Mouse (Mus musculus): ENCODE measurements around the gene Nudt19. TPM values are rescaled to one million over a fixed set of nuclear protein-coding genes. Genes with fewer than 3 reads are reported as not detected.
"Not testable (repeated sequence)": the region's sequence is repeated elsewhere in the genome, so short reads cannot be mapped to it uniquely, and the experiment has no call there.

Nudt19 gene
- polyA plus RNA-seq, 1 experiment from 2014 or later: 84.5 TPM

DNA sequence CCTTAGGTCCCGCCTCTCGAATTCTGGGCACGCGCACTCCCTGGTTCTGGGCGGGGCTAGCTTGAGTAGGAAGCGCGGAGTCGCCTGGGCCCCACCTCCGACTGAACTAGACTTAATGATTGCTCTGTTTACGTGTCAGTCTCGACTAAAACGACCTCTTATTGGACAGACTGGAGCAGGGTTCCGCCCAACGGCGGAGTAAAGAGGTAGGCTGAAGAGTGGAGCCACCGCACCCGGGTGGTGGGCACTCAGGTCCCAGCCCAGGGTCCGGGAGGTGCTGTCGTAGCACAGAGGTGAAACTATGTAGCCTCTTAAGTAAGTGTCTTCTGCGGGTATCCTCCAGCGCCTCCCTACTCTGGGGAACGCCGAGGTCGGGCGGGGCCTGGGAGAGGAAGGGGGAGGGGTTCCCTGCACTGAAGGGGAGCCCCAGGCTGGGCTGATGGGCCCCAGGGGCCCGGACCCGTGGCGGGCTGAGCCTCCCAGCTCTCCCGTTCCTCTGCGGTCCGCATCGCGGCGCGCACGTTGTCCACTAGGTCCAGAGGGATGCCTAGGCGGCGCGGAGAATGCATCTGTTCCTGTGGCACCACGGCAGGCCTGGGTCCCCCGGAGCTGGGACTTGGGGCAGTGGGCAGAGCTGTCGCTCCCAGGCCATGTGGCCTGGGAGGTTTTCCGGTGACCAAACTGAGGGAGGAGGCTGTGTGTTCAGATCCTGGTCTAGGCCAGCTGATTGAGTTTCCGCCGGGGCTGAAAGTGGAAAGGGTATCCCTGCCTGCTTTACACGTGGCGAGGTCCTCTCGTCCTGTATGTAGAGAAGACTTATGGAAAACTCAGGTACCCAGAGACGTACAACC lies 30.2 kb upstream of the Nudt19 start, which contains the start of gene Ankrd27:
Gene Ankrd27 (plus strand): TSS at position 190 of the 851 bp plus-strand sequence.
- H3K27ac ChIP-seq (ENCODE audit: poor library complexity, severe bottlenecking): peak within 1 kb of the TSS; percentile 76
- no peaks in the 10 kb centered on the region for H3K36me3 ChIP-seq
- peaks cover 26% of the 10 kb centered on the region for H3K27me3 ChIP-seq (replicated peaks)
- H3K9ac ChIP-seq: peak within 1 kb of the TSS; percentile 89
- peaks cover 29% of the 10 kb centered on the region for H3K4me1 ChIP-seq (replicated peaks)
- peak; percentile 97 for ATAC-seq (ENCODE audit: insufficient number of reproducible peaks, low FRiP score)
- peak within 1 kb of the TSS; percentile 100 for H3K4me2 ChIP-seq
- under 1% methylated on average over 49 of the region's 49 CpGs for WGBS
- no peaks in the 10 kb centered on the region for H3K9me3 ChIP-seq (replicated peaks)
- peak within 1 kb of the TSS; percentile 88 for H3K4me3 ChIP-seq

DNA sequence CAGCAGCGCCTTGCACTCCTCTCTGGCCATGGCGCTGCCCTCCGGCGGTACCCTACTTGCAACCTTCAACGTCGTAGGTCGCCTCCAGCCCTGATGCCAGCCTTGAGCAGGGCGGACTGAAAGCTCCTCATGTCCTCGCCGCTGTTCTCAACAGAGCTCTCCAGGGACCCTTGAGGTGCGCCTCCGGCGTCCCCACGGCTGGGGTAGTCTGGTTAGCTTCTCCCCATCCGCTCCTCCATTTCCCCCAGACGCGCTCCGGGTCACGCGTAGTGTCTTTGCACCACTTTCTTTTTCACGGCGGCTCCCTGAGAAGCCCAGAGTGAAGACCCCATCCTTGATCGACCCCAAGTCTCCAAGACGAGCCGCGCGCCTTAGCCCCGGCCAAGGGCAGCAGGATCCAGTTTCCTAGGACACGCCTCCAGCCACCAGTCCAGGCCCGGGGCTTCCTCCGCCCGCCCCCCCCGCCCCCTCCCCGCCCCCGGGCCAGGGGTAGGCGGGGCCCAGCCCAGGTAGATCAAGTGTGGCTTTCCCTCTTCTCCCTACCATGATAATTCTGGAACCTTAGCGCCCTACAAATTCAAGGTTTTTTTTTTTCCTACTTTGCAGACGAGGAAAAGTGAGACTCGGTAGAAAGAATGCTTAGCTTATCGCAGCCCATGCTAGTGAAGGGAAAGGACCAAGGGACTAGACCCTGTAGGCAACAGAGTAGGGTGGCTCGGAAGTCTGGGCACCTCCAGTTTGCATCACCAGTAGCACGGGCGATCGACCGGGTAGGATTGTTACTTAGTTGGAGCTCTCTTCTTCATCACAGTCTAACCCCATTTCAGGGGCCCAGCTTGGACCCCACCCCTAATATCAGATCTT lies 29.3 kb upstream of the Nudt19 start, which contains the start of gene Rgs9bp:
Gene Rgs9bp (minus strand): TSS at position 392 of the 864 bp plus-strand sequence.
- peak within 1 kb of the TSS; percentile 89 for H3K9ac ChIP-seq
- ATAC-seq (ENCODE audit: insufficient number of reproducible peaks, low FRiP score): peak; percentile 81
- under 1% methylated on average over 45 of the region's 45 CpGs for WGBS

DNA sequence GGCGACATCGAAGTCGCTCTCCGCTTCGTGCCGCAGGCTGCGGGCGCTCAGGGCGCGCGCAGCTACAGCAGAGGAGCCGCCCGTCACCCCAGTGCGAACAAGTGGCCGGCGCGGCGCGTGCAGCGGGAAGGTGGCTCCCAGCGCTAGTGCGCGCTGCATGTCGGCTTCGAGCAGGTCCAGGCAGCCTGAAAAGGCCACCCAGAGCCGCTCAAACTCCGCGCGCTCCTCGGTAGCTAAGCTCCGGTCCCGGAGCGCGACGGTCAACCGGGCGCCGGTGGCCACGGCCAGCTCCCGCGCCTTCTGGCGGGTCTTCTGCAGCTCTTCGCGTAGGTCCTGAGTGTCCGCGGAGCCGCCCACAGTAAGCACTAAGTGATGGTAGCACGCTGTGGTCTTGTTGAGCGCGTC lies 28.7 kb upstream of the Nudt19 start:
- Histone ChIP-seq H3K27me3 (replicated peaks) (peaks cover 26% of the 10 kb centered on the region), H3K4me2 (peak overlapping the region; percentile 100), H3K36me3 (no peaks in the 10 kb centered on the region), H3K4me3 (peak overlapping the region; percentile 88), H3K27ac (ENCODE audit: poor library complexity, severe bottlenecking) (no peak overlapping the region), H3K9ac (peak overlapping the region; percentile 64), H3K9me3 (replicated peaks) (no peaks in the 10 kb centered on the region), H3K4me1 (replicated peaks) (peaks cover 29% of the 10 kb centered on the region)
- WGBS: under 1% methylated on average over 50 of the region's 50 CpGs
- ATAC-seq (ENCODE audit: insufficient number of reproducible peaks, low FRiP score): no peak

More for the DNA sequence above, 29.3 kb upstream of the Nudt19 start, which contains the start of gene Rgs9bp:
- Histone ChIP-seq H3K27ac (ENCODE audit: poor library complexity, severe bottlenecking) (peak within 1 kb of the TSS; percentile 76), H3K36me3 (no peaks in the 10 kb centered on the region), H3K4me1 (replicated peaks) (peaks cover 29% of the 10 kb centered on the region), H3K27me3 (replicated peaks) (peaks cover 26% of the 10 kb centered on the region), H3K4me3 (peak within 1 kb of the TSS; percentile 88), H3K4me2 (peak within 1 kb of the TSS; percentile 100), H3K9me3 (replicated peaks) (no peaks in the 10 kb centered on the region)

DNA sequence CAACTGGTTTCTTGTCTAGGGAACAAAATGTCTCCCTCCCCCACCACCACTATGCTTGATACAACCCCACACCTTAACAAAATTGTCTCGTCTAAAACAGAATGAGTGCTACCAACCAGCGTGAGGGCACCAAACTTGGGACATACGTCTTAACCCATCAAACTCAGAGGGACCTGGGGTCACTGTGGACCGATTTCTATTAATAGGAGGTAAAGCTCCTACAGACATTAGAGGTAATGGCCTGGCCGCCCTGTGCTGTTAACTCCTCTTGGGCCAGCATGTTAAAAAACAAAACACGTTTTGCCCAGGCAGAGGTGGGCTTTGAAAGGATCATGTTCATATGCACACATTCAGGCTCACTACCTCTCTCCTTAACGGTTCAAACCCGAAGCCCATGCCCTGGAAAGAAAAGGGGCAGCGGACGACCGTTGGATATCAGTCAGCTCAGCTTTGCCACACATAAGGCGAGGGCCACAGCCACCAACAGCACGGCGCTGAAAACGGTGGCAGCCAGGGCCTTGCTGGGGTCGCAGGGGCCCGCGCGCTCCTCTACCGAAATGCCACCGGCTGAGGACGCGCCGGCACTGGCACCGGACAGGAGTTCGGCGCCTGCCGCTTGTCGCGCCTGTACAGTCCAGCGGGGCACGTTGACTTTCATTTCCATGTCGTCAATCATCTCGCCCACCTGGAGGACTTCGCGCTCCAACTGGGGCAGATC lies 28.1 kb upstream of the Nudt19 start:
- Histone ChIP-seq H3K27me3 (replicated peaks) (peaks cover 26% of the 10 kb centered on the region), H3K4me2 (peak overlapping the region; percentile 100), H3K4me3 (peak overlapping the region; percentile 88), H3K9ac (peak overlapping the region; percentile 64), H3K9me3 (replicated peaks) (no peaks in the 10 kb centered on the region), H3K27ac (ENCODE audit: poor library complexity, severe bottlenecking) (no peak overlapping the region), H3K4me1 (replicated peaks) (peaks cover 29% of the 10 kb centered on the region), H3K36me3 (no peaks in the 10 kb centered on the region)
- WGBS: 4% methylated on average over 34 of the region's 36 CpGs
- no peak for ATAC-seq (ENCODE audit: insufficient number of reproducible peaks, low FRiP score)

DNA sequence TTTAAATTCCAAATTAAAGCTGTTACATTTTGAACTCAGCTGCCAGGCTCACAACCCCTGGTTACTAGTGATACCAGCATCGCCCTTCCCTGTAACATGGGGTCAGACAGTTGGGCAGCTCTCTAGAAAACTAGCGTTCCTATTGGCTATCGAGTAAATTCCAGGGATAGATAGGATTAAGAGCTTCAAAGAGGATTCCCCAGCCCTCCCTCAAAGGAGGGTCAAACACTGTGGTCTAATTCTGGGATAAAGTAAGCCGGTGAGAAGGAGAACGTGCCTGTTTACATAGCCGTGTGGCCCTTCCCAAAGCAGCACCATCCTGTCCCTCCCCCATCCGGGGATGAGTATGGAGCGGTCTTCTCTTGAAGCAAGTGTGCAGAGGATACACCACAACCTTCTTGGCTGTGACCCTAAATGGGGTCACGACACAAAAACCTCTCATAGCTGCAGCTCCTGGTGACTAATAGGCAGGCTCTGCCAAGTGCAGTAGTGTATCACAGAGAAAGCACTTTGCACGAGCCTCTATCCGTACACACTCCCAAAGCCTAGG lies 27.4 kb upstream of the Nudt19 start:
- Histone ChIP-seq H3K27me3 (replicated peaks) (peaks cover 26% of the 10 kb centered on the region), H3K4me1 (replicated peaks) (peaks cover 29% of the 10 kb centered on the region), H3K9ac (no peak overlapping the region), H3K9me3 (replicated peaks) (no peaks in the 10 kb centered on the region), H3K4me3 (peak overlapping the region; percentile 88; the same call in 1 of the 2 replicates), H3K27ac (ENCODE audit: poor library complexity, severe bottlenecking) (no peak overlapping the region), H3K36me3 (no peaks in the 10 kb centered on the region), H3K4me2 (peak overlapping the region; percentile 100)
- 7% methylated on average over 11 of the region's 11 CpGs for WGBS
- no peak for ATAC-seq (ENCODE audit: insufficient number of reproducible peaks, low FRiP score)

DNA sequence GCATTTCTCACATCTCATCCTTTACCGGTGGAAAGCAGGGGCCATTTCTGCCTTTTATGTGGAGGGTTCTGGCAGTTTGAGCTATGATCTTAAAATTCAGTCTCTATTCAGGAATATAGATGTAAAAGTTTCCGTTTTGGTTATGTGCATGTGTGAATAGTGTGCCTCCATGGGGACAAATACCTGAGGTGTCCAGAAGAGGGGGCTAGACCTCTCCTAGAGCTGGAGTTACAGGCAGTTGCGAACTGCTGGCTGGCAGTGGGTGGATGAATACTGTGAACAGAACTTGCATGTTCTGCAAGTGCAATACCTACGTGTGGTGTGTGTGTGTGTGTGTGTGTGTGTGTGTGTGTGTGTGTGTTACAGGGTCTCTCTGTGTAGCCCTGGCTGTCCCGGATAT lies 26.6 kb upstream of the Nudt19 start:
- Histone ChIP-seq H3K27me3 (replicated peaks) (peaks cover 26% of the 10 kb centered on the region), H3K36me3 (no peaks in the 10 kb centered on the region), H3K9me3 (replicated peaks) (no peaks in the 10 kb centered on the region), H3K4me3 (no peak overlapping the region), H3K27ac (ENCODE audit: poor library complexity, severe bottlenecking) (no peak overlapping the region), H3K4me2 (no peak overlapping the region), H3K9ac (no peak overlapping the region), H3K4me1 (replicated peaks) (peaks cover 24% of the 10 kb centered on the region)
- ATAC-seq (ENCODE audit: insufficient number of reproducible peaks, low FRiP score): no peak
- WGBS: 72% methylated on average over 5 of the region's 5 CpGs

DNA sequence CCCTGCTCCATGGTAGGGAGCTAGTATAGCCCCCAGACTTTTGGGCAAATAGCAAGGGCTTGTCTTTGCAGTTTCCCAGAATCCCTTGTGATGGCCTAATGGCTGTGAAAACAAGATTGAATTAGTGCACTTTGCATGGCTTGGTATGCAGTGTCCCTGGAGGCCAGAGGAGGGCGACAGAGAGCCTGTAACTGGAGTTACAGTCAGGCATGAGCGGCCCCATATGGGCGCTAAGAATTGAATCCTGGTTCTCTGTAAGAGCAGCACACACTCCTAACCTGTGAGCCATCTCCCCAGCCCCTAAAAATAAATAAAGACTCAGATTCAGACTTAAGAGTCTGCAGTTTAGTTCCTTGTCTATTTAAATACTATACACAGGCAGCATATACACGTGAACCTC lies 23.7 kb upstream of the Nudt19 start:
- H3K9me3 ChIP-seq (replicated peaks): no peaks in the 10 kb centered on the region
- H3K27ac ChIP-seq (ENCODE audit: poor library complexity, severe bottlenecking): no peak overlapping the region
- no peak overlapping the region for H3K9ac ChIP-seq
- H3K4me1 ChIP-seq (replicated peaks): peaks cover 13% of the 10 kb centered on the region
- ATAC-seq (ENCODE audit: insufficient number of reproducible peaks, low FRiP score): no peak
- no peaks in the 10 kb centered on the region for H3K36me3 ChIP-seq
- peaks cover 25% of the 10 kb centered on the region for H3K27me3 ChIP-seq (replicated peaks)
- H3K4me2 ChIP-seq: no peak overlapping the region
- WGBS: 33% methylated on average over 4 of the region's 4 CpGs
- H3K4me3 ChIP-seq: no peak overlapping the region

DNA sequence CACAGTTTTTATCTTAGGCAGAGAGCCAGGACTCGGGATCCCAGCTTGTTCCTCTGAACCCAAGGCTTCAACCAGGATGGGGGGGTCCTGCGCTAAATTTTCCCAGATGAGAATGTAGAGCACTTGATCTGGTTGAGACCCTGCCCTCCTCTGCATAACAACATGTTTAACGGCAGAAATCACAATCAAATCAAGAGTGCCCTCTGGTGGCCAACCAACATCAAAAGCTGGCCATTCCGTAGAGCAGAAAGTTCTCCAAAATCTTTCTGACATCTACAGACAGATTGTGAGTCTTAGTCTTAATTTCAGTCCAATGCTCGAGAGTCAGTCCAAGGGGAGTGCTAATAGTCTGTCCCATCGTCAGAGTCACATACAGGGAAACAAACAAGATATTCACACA lies 14.8 kb upstream of the Nudt19 start:
- ATAC-seq (ENCODE audit: insufficient number of reproducible peaks, low FRiP score): not testable (repeated sequence)
- WGBS: 18% methylated on average over 6 of the region's 6 CpGs

DNA sequence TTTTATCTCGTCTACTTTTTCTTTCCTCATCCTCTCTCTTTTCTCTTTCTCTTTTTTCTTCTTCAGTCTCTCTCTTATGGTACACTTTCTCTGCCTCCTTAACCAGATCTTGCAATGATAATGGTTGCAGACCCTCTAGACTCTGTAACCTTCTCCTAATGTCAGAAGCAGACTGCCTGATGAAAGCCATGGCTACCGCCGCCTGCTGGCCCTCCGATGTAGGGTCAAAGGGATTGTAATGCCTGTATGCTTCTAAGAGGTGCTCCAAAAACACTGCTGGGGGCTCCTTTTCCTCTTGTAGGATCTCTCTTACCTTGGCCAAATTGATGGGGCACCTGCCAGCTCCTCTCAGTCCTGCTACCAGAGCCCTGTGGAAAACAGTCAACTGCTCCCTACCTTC lies 13.6 kb upstream of the Nudt19 start:
- H3K9me3 ChIP-seq (replicated peaks); H3K4me1 ChIP-seq (replicated peaks); ATAC-seq (ENCODE audit: insufficient number of reproducible peaks, low FRiP score); H3K27me3 ChIP-seq (replicated peaks); H3K4me2 ChIP-seq; H3K27ac ChIP-seq (ENCODE audit: poor library complexity, severe bottlenecking); H3K36me3 ChIP-seq; H3K9ac ChIP-seq; H3K4me3 ChIP-seq: not testable (repeated sequence)
- WGBS: 83% methylated on average over 4 of the region's 4 CpGs

More for the DNA sequence above, 14.8 kb upstream of the Nudt19 start:
- H3K4me1 ChIP-seq (replicated peaks); H3K4me2 ChIP-seq; H3K9ac ChIP-seq; H3K4me3 ChIP-seq; H3K9me3 ChIP-seq (replicated peaks); H3K27me3 ChIP-seq (replicated peaks); H3K27ac ChIP-seq (ENCODE audit: poor library complexity, severe bottlenecking); H3K36me3 ChIP-seq: not testable (repeated sequence)

DNA sequence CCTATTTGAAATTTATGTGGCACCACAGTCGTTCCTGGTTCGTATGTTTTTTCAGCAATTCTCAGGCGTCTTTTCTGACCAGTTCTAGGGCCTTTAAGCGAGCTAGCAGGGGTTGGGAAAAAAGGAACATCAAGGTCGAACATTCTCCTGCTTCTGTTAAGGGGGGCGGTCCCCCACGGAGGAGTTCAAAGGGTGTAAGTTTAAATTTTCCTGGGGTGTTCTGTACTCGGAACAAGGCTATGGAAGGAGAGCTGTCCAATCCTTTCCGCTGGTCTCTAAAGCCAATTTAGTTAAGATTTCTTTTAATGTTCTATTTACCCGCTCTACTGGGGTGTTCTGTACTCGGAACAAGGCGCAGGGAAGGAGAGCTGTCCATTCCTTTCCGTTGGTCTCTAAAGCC lies 9.9 kb upstream of the Nudt19 start:
- H3K36me3 ChIP-seq; H3K27ac ChIP-seq (ENCODE audit: poor library complexity, severe bottlenecking); H3K9ac ChIP-seq; H3K4me2 ChIP-seq; H3K27me3 ChIP-seq (replicated peaks); H3K9me3 ChIP-seq (replicated peaks); ATAC-seq (ENCODE audit: insufficient number of reproducible peaks, low FRiP score); H3K4me3 ChIP-seq; H3K4me1 ChIP-seq (replicated peaks): not testable (repeated sequence)
- WGBS: 79% methylated on average over 13 of the region's 13 CpGs
